Mouse (Mus musculus): ENCODE data around the gene Serpinb6c.
A peak's percentile ranks its signal among the peaks of the same experiment; 100 is the strongest.
"Not testable (repeated sequence)": the region's sequence is repeated elsewhere in the genome, so short reads cannot be mapped to it uniquely, and the experiment has no call there.

Serpinb6c gene

GRCm38 (mm10) chr13:33905176-33905954 lies at the start of gene Serpinb6c:
TSS of gene Serpinb6c (minus strand) at chr13:33905708.
- no peak for DNase-seq

- no peak for DNase-seq
Observed at GRCm38 (mm10) chr13:33952947-33953346, 47.4 kb upstream of the Serpinb6c start.

GRCm38 (mm10) chr13:33952075-33952449 lies 46.6 kb upstream of the Serpinb6c start:
- no peak for DNase-seq

- no peak for DNase-seq
Observed at GRCm38 (mm10) chr13:33951308-33952074, 46.0 kb upstream of the Serpinb6c start.

GRCm38 (mm10) chr13:33942212-33942779 lies 36.8 kb upstream of the Serpinb6c start:
- DNase-seq: peak in 1 of 2 experiments; percentile 45

- DNase-seq: no peak
Observed at GRCm38 (mm10) chr13:33941288-33941808, 35.8 kb upstream of the Serpinb6c start.

- DNase-seq: not testable (repeated sequence)
Observed at GRCm38 (mm10) chr13:33937587-33937986, 32.1 kb upstream of the Serpinb6c start.

GRCm38 (mm10) chr13:33937151-33937550 lies 31.6 kb upstream of the Serpinb6c start:
- DNase-seq: no peak

- DNase-seq: peak; percentile 79
Observed at GRCm38 (mm10) chr13:33935465-33936181, 30.1 kb upstream of the Serpinb6c start.

- no peak for DNase-seq
Observed at GRCm38 (mm10) chr13:33934743-33935142, 29.2 kb upstream of the Serpinb6c start.

GRCm38 (mm10) chr13:33930912-33931311 lies 25.4 kb upstream of the Serpinb6c start:
- no peak for DNase-seq

- no peak for DNase-seq
Observed at GRCm38 (mm10) chr13:33930281-33930680, 24.8 kb upstream of the Serpinb6c start.

GRCm38 (mm10) chr13:33921699-33922098 lies 16.2 kb upstream of the Serpinb6c start:
- no peak for DNase-seq

- DNase-seq: no peak
Observed at GRCm38 (mm10) chr13:33921041-33921440, 15.5 kb upstream of the Serpinb6c start.

GRCm38 (mm10) chr13:33906821-33907220 lies 1.3 kb upstream of the Serpinb6c start:
- no peak for DNase-seq

- no peak for DNase-seq
Observed at GRCm38 (mm10) chr13:33903290-33903689, 2.2 kb downstream of the Serpinb6c start.

GRCm38 (mm10) chr13:33894207-33894606 lies 11.3 kb downstream of the Serpinb6c start:
- DNase-seq: peak in 1 of 2 experiments; percentile 44

GRCm38 (mm10) chr13:33843308-33843707 lies 62.2 kb downstream of the Serpinb6c start, which contains the start of gene Serpinb6e:
TSS of gene Serpinb6e (minus strand) at chr13:33843408.
- DNase-seq: no peak

GRCm38 (mm10) chr13:33830751-33831150 lies 74.8 kb downstream of the Serpinb6c start:
- no peak for DNase-seq
